Mouse (Mus musculus) left cerebral cortex, postnatal 25 days (tissue): ENCODE measurements at regions not wholly inside any gene's neighbourhood (a gene's known extent, or its start where the extent isn't known, plus 50 kb on each side); places are given as distances from the start of the nearest gene placed in this dataset.

Source experiments
- DNase-seq, 2 experiments: peaks; one replicate each; pipeline ENCODE4 v3.0.0; 2022; ENCODE audit warnings: low spot score in 2 of 2, mixed read lengths in 1 of 2
- intact Hi-C: fragments of 180-260 bp; cut with DNase I; formaldehyde crosslinking; loops from one replicate; pipeline ENCODE4 v1.15.1; 2025

DNA sequence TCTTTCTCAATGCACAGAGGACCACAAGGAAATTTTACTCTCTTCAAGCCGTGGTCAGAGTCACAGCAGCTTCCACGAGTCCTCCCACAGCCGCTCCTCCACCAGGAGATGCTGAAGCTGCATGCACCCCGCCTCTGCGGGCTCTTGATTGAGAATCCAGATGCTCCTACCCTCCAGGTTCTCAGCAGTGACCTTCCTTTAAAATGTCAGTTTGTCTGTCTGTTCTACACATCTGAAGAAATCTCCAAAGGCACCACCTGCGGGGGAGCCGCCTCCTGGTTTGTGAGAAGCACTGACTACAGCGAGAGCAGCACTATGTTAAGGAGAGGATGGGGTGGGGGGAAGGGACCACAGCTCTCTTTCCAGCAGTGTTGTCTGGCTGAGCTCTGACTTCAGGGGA lies 303.8 kb downstream of the Hlx start:
- intact Hi-C loops, result no loop called here
- DNase-seq, result no peak

DNA sequence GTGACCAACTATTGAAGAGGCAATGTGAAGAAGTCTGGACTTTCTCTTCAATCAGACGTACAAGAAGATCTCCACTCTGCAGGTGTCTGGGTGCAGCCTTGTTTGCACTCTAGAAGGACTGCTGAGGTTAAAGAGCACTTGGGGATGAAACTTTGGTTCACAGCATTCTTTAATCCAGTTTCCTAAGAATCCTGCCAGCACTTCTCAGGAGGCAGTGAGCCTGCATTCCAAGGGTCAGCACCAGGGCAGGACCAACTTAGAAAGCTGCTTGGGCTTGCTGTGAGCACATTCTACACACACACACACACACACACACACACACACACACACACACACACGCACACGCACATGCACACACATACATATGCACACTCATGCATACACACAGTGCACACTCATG lies 304.4 kb downstream of the Hlx start:
- intact Hi-C loops, result no loop called here
- no peak for DNase-seq

DNA sequence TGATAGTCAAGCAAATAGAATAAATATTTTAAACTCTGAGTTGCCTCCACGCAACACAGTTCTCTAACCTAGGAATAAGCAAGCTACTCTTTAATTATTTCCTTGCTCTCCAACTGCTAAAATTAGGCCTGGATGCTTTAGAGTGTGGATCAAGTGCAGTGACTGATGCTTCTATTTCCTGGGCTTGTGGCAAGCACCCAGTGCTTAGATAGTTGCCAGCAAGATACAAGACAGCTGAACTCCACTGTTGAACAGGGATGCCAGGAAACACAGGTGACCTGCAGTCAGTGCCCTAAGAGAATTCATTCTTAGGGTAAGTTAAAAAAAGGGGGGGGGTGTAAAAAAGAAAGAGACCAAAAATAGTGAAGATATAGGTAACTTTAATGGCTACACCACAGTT lies 306.7 kb downstream of the Hlx start:
- intact Hi-C loops, result no loop called here

DNA sequence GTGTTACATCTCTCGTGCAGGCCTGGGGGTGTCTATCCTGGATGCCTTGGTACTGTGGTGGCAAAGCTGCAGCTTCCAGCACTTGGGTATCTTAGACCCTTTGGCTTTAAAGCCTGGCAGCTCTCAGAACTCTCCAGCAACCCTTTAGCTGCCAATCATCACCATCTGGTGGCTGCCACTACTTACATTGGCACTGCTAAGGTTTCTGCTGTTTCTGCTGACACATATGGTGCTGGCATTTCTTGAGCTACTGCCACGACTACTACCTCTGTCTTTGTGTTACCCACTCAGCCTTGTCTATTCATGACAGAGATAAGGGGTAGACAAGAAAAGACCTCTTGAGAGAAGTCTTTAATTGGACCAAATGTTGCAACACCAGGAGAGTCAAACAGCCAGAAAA lies 308.4 kb downstream of the Hlx start:
- intact Hi-C loops, result no loop called here
- no peak for DNase-seq

More for the DNA sequence above, 306.7 kb downstream of the Hlx start:
- DNase-seq, result no peak

DNA sequence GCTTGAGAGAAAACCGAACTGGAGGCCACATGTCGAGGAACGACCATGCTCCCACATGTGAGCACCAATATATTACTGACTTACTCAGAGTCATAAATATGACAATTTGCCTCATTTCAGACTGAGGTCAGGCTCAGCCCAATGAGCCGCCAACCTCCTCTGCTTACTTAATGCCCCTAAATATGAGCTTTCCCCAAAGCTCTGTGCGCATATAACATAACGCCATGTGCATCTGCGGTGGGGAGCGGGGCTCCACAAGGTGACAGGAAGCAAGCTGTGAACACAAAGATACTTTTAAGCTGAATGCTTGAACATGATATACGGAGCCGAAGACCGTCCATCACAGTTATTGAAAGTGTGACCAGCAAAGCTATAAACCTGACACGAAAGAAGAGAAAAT lies 319.8 kb downstream of the Hlx start:
- no peak for DNase-seq
- intact Hi-C loops, result no loop called here

DNA sequence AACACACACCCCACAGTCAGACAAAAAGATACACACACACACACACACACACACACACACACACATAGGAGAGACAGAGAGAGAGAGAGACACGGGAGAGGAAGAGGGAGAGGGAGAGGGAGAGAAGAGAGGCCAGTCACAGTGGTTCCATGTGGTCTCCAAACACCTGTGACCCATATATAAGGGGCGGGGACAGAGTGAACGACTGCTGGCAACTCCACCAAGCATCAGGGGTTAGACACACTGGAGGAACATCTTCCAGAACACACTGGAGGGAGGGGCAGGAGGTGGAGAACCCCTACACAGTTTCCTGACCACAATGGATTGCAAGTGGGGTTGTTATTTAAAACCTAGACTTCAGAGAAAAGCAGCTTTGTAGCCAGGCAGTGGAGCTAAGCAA lies 321.4 kb downstream of the Hlx start:
- no peak for DNase-seq
- intact Hi-C loops, result no loop called here

DNA sequence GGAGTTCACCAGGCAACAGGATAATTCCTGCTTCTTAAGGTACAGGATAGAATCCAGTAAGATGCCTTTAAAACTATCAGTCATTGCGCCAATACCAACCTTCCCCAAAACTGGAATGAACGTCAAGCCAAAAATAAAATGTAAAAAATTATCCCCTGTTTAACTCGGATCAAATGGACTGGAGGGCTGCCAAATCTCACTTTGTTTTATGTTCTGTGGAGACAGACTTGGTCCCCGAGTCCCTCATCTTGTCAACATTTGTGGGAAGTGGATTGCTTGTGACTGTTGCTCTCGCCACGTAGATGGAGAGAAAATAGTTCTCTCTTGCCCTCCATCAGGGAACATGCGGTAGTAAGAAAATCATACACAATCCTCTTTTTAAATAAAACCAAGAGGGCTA lies 322.4 kb downstream of the Hlx start:
- DNase-seq, result no peak
- intact Hi-C loops, result no loop called here

DNA sequence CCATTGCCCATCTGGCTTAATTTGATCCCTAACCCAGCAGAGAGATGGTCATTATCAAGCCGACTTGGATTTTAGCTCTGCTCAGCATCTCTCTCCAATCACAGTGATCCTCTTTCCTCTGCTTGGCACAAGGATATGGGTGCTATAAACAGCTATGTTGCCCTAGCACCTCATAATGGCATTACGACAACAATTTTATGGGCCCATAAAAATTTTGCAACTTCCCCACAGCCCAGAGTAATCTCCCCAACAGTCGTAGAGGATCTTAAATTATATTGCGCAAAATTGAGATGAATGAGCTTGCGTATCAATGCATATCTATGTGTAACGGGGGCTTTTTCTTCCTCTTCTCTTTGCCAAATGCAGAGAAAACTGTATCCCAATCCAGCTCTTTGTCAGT lies 329.4 kb downstream of the Hlx start:
- intact Hi-C loops, result no loop called here
- DNase-seq, result no peak

DNA sequence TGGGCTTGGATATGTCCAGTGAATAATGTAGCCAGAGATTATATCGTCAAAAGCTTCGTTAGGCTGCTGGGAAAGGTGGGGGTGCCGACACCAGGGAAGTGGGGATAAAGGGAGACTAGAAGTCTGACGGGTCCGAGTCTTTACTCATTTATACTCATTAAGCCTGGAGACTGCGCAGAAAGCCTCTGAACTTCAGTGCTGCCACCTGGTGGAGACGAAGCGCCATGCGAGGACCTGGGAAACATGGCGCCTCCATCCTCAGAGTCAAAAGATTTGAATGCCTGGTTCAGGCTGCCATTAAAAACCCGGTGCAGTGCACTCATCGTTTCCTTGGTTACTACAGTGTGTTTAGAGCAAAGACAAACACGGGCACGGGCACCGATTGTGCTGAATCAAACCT lies 337.2 kb downstream of the Hlx start:
- intact Hi-C loops, result loop anchor here (5.0 kb wide), 1 partner anchor 133 kb away; no protein-coding TSS in a partner anchor
- DNase-seq, result peak; percentile 8 to 23

DNA sequence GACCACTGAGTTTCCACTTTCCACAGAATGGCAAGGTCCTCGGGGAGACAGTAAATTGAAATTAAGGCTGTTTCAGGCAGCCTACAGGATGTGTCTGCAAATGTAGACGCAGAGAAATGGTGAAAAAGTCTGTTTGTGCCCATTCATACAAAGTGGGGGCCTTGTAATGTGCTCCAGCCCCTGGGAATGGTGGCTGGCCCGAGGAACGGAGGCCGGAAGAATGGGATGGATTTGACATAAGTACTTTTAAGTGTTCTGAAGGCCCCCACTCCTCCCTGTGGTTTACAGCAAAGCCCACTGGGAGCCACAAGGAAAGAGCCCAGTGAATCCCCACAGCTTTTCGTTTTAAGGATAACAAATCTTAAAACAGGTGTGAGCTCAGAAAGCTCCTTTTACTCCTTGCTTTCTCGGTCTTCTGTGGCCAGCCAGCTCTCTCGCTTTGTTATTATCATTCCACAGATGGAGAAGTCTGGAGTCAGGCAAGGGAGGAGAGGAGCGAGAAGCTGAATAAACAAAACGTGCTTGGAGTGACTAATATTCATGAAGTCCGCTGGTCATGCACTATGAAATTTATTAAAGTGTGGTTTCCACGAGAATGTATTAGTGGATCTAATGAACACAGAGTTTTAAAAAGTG lies 337.7 kb downstream of the Hlx start:
- no peak for DNase-seq
- intact Hi-C loops, result loop anchor here (5.0 kb wide), 1 partner anchor 132 kb away; no protein-coding TSS in a partner anchor

DNA sequence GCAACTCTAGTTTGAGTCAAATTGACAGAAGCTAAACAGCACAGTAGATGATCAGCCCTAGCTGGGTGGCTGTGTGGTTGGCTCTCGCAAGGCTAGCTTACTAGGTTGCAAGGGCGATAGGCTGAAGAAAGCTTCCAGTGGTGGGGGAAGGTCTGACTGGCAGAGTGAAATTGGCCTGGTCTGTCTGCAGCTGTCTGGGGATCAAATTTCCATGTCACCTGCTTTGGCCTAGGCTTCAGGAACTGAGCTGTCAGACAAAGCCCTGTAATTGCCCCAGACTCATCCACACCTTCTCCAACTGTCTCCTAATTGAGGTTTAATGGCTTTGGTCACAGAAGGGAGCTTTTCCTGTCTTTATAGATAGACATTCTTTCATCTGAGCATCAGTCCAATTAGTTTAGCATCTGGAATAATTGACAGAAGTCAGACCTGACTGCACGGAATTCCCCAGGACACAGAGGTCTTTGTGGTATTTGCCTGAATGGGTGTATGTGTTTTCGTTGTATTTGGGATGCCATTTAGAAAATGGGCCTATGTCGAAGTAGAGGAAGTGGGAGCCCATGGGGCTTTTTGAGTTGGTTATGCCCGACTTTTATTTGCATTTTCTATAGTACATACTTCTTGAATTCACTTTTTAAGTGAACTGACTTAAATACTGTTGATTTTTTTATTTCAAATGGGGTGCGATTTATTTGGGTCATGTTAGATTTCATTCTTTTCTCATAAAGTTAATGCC lies 348.2 kb downstream of the Hlx start:
- intact Hi-C loops, result no loop called here
- no peak for DNase-seq

DNA sequence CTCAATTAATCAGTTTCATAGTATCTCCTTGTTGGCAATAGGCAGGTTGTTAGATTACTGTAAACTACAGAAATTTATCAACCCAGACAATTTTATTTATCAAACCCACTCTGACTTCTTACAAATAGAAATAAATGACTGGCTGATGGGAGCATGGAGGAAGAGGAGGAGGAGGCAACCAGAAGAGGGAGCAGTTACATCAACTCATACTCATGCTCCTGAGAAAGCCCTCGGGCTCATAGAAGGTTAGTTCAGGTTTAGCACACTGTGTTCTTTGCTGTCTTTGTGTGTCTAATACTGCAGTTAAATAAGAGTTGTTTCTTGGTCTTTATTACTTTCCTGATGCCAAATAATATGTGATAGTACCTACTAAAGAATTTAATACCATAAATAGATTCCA lies 344.6 kb upstream of the 1700056E22Rik start:
- intact Hi-C loops, result no loop called here
- no peak for DNase-seq

DNA sequence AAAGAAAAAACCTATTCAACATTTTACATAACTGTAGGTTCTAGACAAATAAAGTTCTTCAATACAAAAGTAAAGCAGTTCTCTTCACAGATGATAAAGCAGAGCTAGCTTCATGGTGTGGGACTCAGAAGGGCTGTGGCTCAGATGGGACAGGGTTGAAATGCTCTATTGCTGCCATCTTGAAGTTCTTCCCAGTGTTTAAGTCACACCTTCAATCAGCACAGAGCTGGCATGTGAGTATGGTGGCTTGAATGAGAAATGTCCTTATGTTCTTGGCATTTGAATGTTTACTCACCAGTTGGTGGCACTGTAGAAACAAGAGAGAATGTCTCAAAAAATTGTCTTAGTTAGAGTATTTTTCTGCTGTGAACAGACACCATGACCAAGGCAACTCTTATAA lies 330.9 kb upstream of the 1700056E22Rik start:
- intact Hi-C loops, result no loop called here
- DNase-seq, result no peak

DNA sequence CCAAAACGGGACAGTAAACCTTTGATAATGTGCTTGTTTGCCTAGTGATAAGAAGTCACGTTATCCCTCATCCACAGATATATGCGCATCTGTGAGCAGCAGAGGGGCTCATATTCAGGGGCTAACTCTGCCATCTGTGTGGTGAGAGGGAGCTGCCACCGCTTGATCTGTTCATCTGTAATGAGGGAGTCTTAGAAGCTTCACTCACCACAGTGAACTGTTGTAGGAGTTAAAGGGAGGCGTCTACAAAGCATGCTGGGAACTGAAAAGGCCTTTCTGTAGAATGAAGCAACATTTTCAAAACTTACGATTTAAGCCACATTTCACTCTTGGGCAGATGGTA lies 324.1 kb upstream of the 1700056E22Rik start:
- intact Hi-C loops, result no loop called here
- DNase-seq, result no peak

DNA sequence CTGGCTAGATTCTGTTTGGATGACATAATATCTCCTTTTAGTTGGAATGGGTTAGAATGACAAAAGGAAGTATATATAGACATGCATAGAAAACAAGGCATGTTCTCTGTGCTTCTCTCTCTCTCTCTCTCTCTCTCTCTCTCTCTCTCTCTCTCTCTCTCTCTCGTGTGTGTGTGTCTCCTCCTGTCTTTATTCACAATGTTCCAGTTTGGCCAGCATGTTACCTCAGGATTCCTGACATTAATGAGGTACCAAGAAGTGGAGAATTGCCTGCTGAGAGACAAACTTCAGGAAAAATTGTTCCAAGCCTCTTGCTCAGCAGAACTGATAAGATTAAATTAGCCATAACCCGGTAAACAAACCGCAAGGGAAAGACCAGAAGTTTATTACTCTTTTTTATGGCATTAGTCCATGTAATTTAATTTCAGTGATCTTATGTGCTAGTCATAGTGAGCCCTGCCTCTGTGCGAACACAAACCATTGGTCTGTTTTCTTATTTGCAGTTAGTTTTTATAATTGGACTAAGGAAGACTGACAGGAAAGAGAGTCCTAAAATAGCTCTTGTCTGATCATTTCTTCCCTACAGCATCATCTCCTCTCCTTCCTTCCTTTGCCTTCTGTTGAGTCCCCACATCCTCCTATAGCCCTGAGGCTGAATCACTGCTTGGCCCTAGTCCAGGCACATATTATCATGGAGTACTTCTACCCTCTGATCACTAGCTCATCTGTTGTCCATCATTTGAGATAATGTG lies 323.5 kb upstream of the 1700056E22Rik start:
- peak; percentile 2 to 9 for DNase-seq
- intact Hi-C loops, result no loop called here

DNA sequence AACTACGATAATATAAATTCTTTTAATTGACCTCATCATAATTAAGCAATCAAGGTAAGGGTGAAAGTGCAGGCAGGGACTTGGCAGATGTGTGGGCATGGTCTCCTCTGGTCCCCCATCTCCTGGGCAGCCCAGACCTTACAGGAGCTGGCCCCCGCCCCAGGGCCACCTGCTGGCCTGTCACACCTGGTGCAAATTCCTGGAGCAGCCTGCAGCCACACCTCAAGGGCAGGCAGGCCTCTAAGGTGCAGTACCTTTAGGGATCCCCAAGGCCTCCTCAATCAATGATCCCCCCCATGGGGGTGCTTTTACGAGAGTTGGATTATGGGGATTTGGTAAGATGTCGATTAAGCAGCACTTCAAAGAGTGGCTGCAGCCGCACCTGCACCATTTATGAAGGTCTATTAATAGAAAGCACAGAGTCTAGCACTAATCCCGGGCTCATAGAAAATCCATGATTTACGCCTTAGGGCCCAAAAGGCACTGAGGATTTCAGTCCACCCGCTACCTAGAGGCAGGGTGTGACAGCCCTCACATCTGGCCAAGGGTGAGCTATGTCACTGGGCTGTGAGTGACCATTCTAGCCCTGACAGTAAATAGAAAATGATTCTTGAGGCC lies 319.8 kb upstream of the 1700056E22Rik start:
- DNase-seq, result no peak
- intact Hi-C loops, result no loop called here

DNA sequence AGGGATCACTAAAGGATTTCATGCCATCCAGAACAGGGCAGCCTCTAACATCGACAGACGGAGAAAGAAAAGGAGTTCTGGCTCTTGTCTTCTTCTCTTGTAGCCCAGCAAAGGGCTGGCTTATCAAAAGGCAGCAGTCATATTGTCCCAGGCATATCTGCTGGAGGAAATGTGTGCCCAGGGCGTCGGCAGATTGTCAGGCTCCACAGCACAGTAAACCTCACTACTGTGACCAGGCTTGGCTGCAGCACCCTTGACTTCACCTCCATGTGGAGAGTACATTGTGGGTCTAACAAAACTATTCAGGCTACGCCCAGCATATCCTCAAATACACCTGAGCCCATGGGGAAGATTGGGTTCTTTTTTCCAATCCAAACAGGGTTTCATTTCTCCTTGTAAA lies 317.7 kb upstream of the 1700056E22Rik start:
- no peak for DNase-seq
- intact Hi-C loops, result no loop called here

DNA sequence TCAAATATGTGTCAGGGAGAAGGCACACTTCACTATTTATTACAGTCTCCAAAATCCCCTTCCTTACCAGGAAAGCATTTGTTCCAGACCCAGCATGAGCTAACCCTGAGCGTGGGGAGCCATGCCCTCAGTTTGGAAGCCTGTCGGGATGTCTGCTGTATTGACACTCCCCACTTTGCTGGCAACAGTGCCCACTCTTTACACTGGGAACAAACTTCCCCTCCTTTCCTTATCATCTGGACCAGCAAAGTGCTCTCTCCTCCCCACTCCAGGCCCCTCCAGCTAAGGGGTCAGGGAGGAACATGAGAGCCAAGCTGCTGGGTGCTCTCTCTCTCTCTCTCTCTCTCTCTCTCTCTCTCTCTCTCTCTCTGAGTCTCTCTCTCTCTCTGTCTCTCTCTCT lies 310.7 kb upstream of the 1700056E22Rik start:
- intact Hi-C loops, result no loop called here
- no peak for DNase-seq

DNA sequence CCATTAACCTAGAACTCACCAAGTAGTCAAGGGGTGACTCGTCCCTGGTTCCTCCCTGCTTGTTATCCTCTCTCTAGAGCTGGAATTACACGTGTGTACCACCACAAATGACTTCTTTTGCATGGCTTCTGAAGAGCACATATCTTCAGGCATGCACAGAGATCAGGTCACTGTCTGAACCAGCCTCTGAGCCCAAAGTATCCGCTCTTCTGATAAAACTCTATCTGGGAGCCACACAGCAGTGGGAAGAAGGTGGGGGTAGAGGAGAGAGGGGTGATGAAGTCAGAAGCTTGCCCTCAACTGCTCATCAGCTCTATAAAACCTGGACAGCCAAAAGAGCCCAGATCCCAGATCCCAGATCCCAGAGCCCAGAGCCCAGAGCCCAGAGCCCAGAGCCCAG lies 301.9 kb upstream of the 1700056E22Rik start:
- intact Hi-C loops, result no loop called here

DNA sequence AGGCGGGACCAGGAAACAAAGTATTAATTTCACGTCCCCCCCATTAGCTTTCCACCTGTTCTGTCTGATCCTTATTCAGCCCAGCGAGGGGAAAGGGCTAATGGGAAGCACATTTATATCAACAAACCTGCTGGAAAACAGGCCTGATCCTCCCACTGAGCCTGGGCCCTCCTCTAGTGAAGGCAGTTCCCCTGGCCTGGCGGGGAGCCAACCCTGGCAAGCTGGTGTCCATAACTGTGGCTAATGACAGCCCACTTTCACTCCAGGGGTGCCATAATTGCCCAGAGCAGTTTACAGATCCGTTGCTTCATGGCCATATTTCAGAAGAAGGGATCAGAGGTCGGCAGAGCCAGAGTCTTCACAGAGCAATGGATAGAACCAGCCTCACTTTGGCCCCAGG lies 301.2 kb upstream of the 1700056E22Rik start:
- no peak for DNase-seq
- intact Hi-C loops, result no loop called here

More for the DNA sequence above, 301.9 kb upstream of the 1700056E22Rik start:
- no peak for DNase-seq

DNA sequence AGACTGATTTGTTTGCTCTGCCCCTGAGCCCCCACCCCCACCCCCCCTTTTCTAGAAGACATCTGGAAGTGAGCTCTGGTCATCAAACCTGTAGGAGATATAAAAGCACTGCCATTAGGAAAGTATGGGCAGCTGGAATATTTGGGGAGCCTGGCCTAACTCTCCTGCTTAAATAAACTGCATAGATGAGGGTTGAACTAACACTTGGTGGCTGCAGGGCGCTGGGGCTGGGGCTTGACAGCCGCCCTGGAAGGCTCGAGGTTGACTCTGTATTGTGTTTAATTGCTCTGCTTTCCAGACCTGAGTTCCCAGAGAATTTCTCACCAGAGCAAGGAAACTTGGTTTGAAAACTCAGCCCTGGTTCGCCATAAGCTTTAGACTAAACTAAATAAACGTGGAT lies 300.7 kb upstream of the 1700056E22Rik start:
- DNase-seq, result no peak
- intact Hi-C loops, result no loop called here
